In genomic region chr5:142700842-142701589, GRCm38 (mm10) we compare ENCODE assay signal across 8 mouse cellular contexts. TPM values are rescaled to one million over a fixed set of nuclear protein-coding genes. Genes with fewer than 3 reads are reported as not detected.
DNase-seq lines count a peak whose midpoint lies in the region; ATAC-seq and TF ChIP-seq lines count a peak whose summit lies in the region.

No protein-coding gene starts in this region.

- H3K9me3 ChIP-seq in hindbrain, embryonic 13.5 days, result no peaks in the 10 kb centered on the region
- H3K9me3 ChIP-seq in liver, embryonic 14.5 days (ENCODE audit: control insufficient read depth, low read length), result no peaks in the 10 kb centered on the region
- H3K9me3 ChIP-seq in neural tube, embryonic 15.5 days (replicated peaks), result no peaks in the 10 kb centered on the region

- H3K27ac ChIP-seq in hindbrain, embryonic 13.5 days, result no peak overlapping the region
- no peak overlapping the region for H3K27ac ChIP-seq in liver, embryonic 14.5 days
- H3K27ac ChIP-seq in neural tube, embryonic 15.5 days (replicated peaks), result no peak overlapping the region

- peak; percentile 50 for DNase-seq in CD4-positive, CD25-positive, alpha-beta regulatory T cell, adult 2 months (ENCODE audit: low read depth, low spot score)
- peak; percentile 64 for DNase-seq in WW6 (ENCODE audit: low read depth, low spot score)
- DNase-seq in liver, embryonic 14.5 days (ENCODE audit: low read depth in 3 of 3, low spot score in 3 of 3), result no peak
- DNase-seq in layer of hippocampus, adult 8-10 months (ENCODE audit: low spot score in 2 of 2), result no peak
- DNase-seq in Muller cell, postnatal 12 days (ENCODE audit: inconsistent ontology term), result no peak

- 15% methylated on average over 15 of the region's 15 CpGs for WGBS in hindbrain, embryonic 13.5 days
- WGBS in liver, embryonic 14.5 days (ENCODE audit: insufficient replicate concordance), result 10% methylated on average over 15 of the region's 15 CpGs
- WGBS in neural tube, embryonic 15.5 days, result 8% methylated on average over 15 of the region's 15 CpGs

- H3K27me3 ChIP-seq in hindbrain, embryonic 13.5 days, result peaks cover 19% of the 10 kb centered on the region
- peaks cover 39% of the 10 kb centered on the region for H3K27me3 ChIP-seq in liver, embryonic 14.5 days (ENCODE audit: control insufficient read depth, insufficient read depth, low read length)
- peaks cover 3% of the 10 kb centered on the region; the same call in 1 of the 2 replicates for H3K27me3 ChIP-seq in neural tube, embryonic 15.5 days (replicated peaks)

- peaks cover 32% of the 10 kb centered on the region for H3K4me1 ChIP-seq in hindbrain, embryonic 13.5 days (replicated peaks)
- no peaks in the 10 kb centered on the region for H3K4me1 ChIP-seq in liver, embryonic 14.5 days (replicated peaks; ENCODE audit: control insufficient read depth in 2 of 2, insufficient read depth in 2 of 2, low read length in 1 of 2)
- peaks cover 24% of the 10 kb centered on the region for H3K4me1 ChIP-seq in neural tube, embryonic 15.5 days

- H3K36me3 ChIP-seq in hindbrain, embryonic 13.5 days, result peaks cover 16% of the 10 kb centered on the region
- H3K36me3 ChIP-seq in liver, embryonic 14.5 days (replicated peaks; ENCODE audit: control insufficient read depth, insufficient read depth, low read depth), result no peaks in the 10 kb centered on the region
- peaks cover 6% of the 10 kb centered on the region for H3K36me3 ChIP-seq in neural tube, embryonic 15.5 days

- no peak for ATAC-seq in CD4-positive, CD25-positive, alpha-beta regulatory T cell, adult 4 months
- ATAC-seq in hindbrain, embryonic 13.5 days (ENCODE audit: low FRiP score), result no peak; the same call in 1 of the 2 replicates
- peak; percentile 19; the same call in 1 of the 2 replicates for ATAC-seq in liver, embryonic 14.5 days (ENCODE audit: insufficient read depth)
- peak; percentile 60 for ATAC-seq in neural tube, embryonic 15.5 days (ENCODE audit: low FRiP score)

- H3K9ac ChIP-seq in hindbrain, embryonic 13.5 days, result no peak overlapping the region
- no peak overlapping the region for H3K9ac ChIP-seq in liver, embryonic 14.5 days (replicated peaks)
- no peak overlapping the region for H3K9ac ChIP-seq in neural tube, embryonic 15.5 days (replicated peaks)

- TF ChIP-seq EP300 in liver, embryonic 14.5 days (IDR thresholded peaks at IDR 0.05; ENCODE audit: low read depth), result no peak

- peak overlapping the region; percentile 87 for H3K4me2 ChIP-seq in hindbrain, embryonic 13.5 days
- H3K4me2 ChIP-seq in liver, embryonic 14.5 days (ENCODE audit: low read depth), result no peak overlapping the region
- peak overlapping the region; percentile 88 for H3K4me2 ChIP-seq in neural tube, embryonic 15.5 days

- peak overlapping the region; percentile 79 for H3K4me3 ChIP-seq in hindbrain, embryonic 13.5 days
- H3K4me3 ChIP-seq in liver, embryonic 14.5 days (ENCODE audit: insufficient read depth in 1 of 2, low read depth in 2 of 2, low read length in 2 of 2), result no peak overlapping the region
- H3K4me3 ChIP-seq in neural tube, embryonic 15.5 days (replicated peaks), result peak overlapping the region; percentile 80

- TF ChIP-seq CTCF in liver, embryonic 14.5 days (IDR thresholded peaks at IDR 0.05; ENCODE audit: low read depth), result no peak

RNA-seq across cellular contexts. Expression of gene Slc29a4, which starts 8.7 kb away (rescaled TPM):
- polyA plus RNA-seq in CD4-positive, CD25-positive, alpha-beta regulatory T cell, adult 4 months (2017; shearing (Covaris generic)), result under 1 TPM in 1 of 2 experiments, not detected in 1; 0.11 TPM
- 77.3 and 77.9 TPM in 2 replicates for polyA plus RNA-seq in hindbrain, embryonic 13.5 days (2015; fragmentation: Nextera tagmentation; extraction: Ambion mirVana)
- polyA plus RNA-seq in liver, embryonic 14.5 days (2012; rRNA removed), result 0.04 and 0.21 TPM in 2 replicates
- 0.04 and 0.24 TPM in 2 replicates for polyA plus RNA-seq in liver, embryonic 14.5 days (2014; fragmentation: Nextera tagmentation; extraction: Ambion mirVana)
- 72.5 and 82.4 TPM in 2 replicates for polyA plus RNA-seq in neural tube, embryonic 15.5 days (2015; fragmentation: Nextera tagmentation; extraction: Ambion mirVana)
- total RNA-seq in layer of hippocampus, adult 8-10 months (2022), result 10 to 100 TPM; 35.4 to 39.1 (median 37.8) TPM

Comparison
In these comparisons a context has a peak if more than half of its experiments do, and no peak if none do; other contexts are left out.
1. DNase-seq: peak in CD4-positive, CD25-positive, alpha-beta regulatory T cell, adult 2 months (single experiment) and WW6 (single experiment); none in liver, embryonic 14.5 days (0 of 3), layer of hippocampus, adult 8-10 months (0 of 2) and Muller cell, postnatal 12 days (single experiment).
2. ATAC-seq: peak in liver, embryonic 14.5 days (single experiment) and neural tube, embryonic 15.5 days (single experiment); none in CD4-positive, CD25-positive, alpha-beta regulatory T cell, adult 4 months (single experiment) and hindbrain, embryonic 13.5 days (single experiment).
3. H3K4me3 ChIP-seq: peak in hindbrain, embryonic 13.5 days (single experiment) and neural tube, embryonic 15.5 days (single experiment); none in liver, embryonic 14.5 days (0 of 2).
4. RNA of gene Slc29a4, which starts 8.7 kb away (polyA plus RNA-seq): 72.5 to 82.4 TPM in neural tube, embryonic 15.5 days and 77.3 to 77.9 TPM in hindbrain, embryonic 13.5 days; 0.11 TPM in CD4-positive, CD25-positive, alpha-beta regulatory T cell, adult 4 months and 0.04 to 0.24 TPM in liver, embryonic 14.5 days; every median in the first group is over 10 times any median in the second.